Mouse (Mus musculus) limb, embryonic 15.5 days (tissue): ENCODE results near the gene Arhgef19. TPM values are rescaled to one million over a fixed set of nuclear protein-coding genes. Genes with fewer than 3 reads are reported as not detected.

Source experiments
- ATAC-seq: fragments of 200-750 bp; cut with Nextera tagmentation; 2 replicates; pipeline ENCODE4 v1.8.0; 2017; ENCODE audit warnings: low read depth, moderate TSS enrichment; ENCODE audit not compliant: insufficient number of reproducible peaks, low FRiP score, low TSS enrichment
- H3K27ac ChIP-seq: fragments of 300-500 bp; sonication (generic); 2 replicates; pipeline ENCODE4 v1.5.1; 2015; ENCODE audit warnings: moderate library complexity, mild to moderate bottlenecking, inconsistent platforms
- H3K27me3 ChIP-seq: fragments of 300-500 bp; sonication (generic); 2 replicates; pipeline ENCODE4 v1.6.1; 2015; ENCODE audit warnings: inconsistent platforms
- H3K36me3 ChIP-seq: fragments of 300-500 bp; sonication (generic); 2 replicates; pipeline ENCODE4 v1.6.1; 2015; ENCODE audit warnings: inconsistent platforms
- H3K4me1 ChIP-seq: fragments of 300-500 bp; sonication (generic); 2 replicates; pipeline ENCODE4 v1.6.1; 2015; ENCODE audit warnings: inconsistent platforms
- H3K4me2 ChIP-seq: fragments of 300-500 bp; sonication (generic); 2 replicates; pipeline ENCODE4 v1.6.1; 2015; ENCODE audit warnings: mild to moderate bottlenecking, inconsistent platforms
- H3K4me3 ChIP-seq: fragments of 300-500 bp; sonication (generic); 2 replicates; pipeline ENCODE4 v1.5.1; 2015; ENCODE audit warnings: mild to moderate bottlenecking, inconsistent platforms
- H3K9ac ChIP-seq: fragments of 300-500 bp; sonication (generic); 2 replicates; pipeline ENCODE4 v1.6.1; 2015; ENCODE audit warnings: inconsistent platforms
- H3K9me3 ChIP-seq: fragments of 300-500 bp; sonication (generic); 2 replicates; pipeline ENCODE4 v1.6.1; 2016; ENCODE audit warnings: inconsistent platforms
- WGBS: fragments of 180-500 bp; shearing (Covaris S2); methylation state at CpG from one replicate; pipeline ENCODE4 v1.1.7; 2015; 5-methylcytosine and 5-hydroxymethylcytosine counted together
- polyA plus RNA-seq: library from polyadenylated mRNA; unstranded; fragments of >200 nt; fragmentation: Nextera tagmentation; extraction: Ambion mirVana; gene quantifications from 2 replicates; pipeline ENCODE4 v1.2.1, GENCODE M21; 2015

The Arhgef19 gene
- polyA plus RNA-seq, 1 experiment from 2014 or later, result 19.7 TPM

- Histone ChIP-seq H3K9me3 (no peaks in the 10 kb centered on the region), H3K4me1 (peaks cover 18% of the 10 kb centered on the region), H3K9ac (no peak overlapping the region), H3K27ac (peak overlapping the region; percentile 71), H3K36me3 (no peaks in the 10 kb centered on the region), H3K4me2 (peak overlapping the region; percentile 91), H3K27me3 (no peaks in the 10 kb centered on the region), H3K4me3 (peak overlapping the region; percentile 59)
- ATAC-seq, result no peak
- WGBS, result 39% methylated on average over 2 of the region's 2 CpGs
These were observed 26.0 kb upstream of the Arhgef19 start for GRCm38 (mm10) chr4:141213342-141213741.

- peak within 1 kb of the TSS; percentile 61 for H3K9ac ChIP-seq
- H3K4me2 ChIP-seq, result peak within 1 kb of the TSS; percentile 91
- H3K4me1 ChIP-seq, result peaks cover 18% of the 10 kb centered on the region
- H3K36me3 ChIP-seq, result 0 out of 2 replicates have a peak, but pooled peaks cover 3% of the 10 kb centered on the region
- ATAC-seq, result peak; percentile 62
- peak within 1 kb of the TSS; percentile 71 for H3K27ac ChIP-seq
- peak within 1 kb of the TSS; percentile 59 for H3K4me3 ChIP-seq
- no peaks in the 10 kb centered on the region for H3K9me3 ChIP-seq
- H3K27me3 ChIP-seq, result no peaks in the 10 kb centered on the region
- under 1% methylated on average over 24 of the region's 24 CpGs for WGBS
These were observed 25.4 kb upstream of the Arhgef19 start, which contains the start of gene Rsg1 for GRCm38 (mm10) chr4:141213770-141214336. Gene Rsg1, plus strand, starts transcription at chr4:141213956.

GRCm38 (mm10) chr4:141214337-141214851, 24.9 kb upstream of the Arhgef19 start:
- H3K27ac ChIP-seq, result no peak overlapping the region; the same call in none of the 2 replicates
- ATAC-seq, result peak; percentile 16; the same call in 1 of the 2 replicates
- no peaks in the 10 kb centered on the region for H3K9me3 ChIP-seq
- H3K36me3 ChIP-seq, result 0 out of 2 replicates have a peak, but pooled peaks cover 3% of the 10 kb centered on the region
- no peaks in the 10 kb centered on the region for H3K27me3 ChIP-seq
- H3K4me2 ChIP-seq, result peak overlapping the region; percentile 91
- H3K4me3 ChIP-seq, result peak overlapping the region; percentile 59
- H3K4me1 ChIP-seq, result peaks cover 18% of the 10 kb centered on the region
- 1% methylated on average over 16 of the region's 16 CpGs for WGBS
- peak overlapping the region; percentile 61 for H3K9ac ChIP-seq

GRCm38 (mm10) chr4:141219583-141220213, 19.6 kb upstream of the Arhgef19 start:
- Histone ChIP-seq H3K4me3 (no peak overlapping the region), H3K27me3 (no peaks in the 10 kb centered on the region), H3K36me3 (peaks cover 12% of the 10 kb centered on the region; the same call in 1 of the 2 replicates), H3K27ac (no peak overlapping the region), H3K4me1 (no peaks in the 10 kb centered on the region; the same call in 1 of the 2 replicates), H3K9ac (no peak overlapping the region), H3K4me2 (no peak overlapping the region), H3K9me3 (no peaks in the 10 kb centered on the region)
- WGBS, result 87% methylated on average over 20 of the region's 20 CpGs
- no peak for ATAC-seq

- H3K36me3 ChIP-seq, result peaks cover 12% of the 10 kb centered on the region; the same call in 1 of the 2 replicates
- H3K9ac ChIP-seq, result no peak overlapping the region
- H3K4me3 ChIP-seq, result no peak overlapping the region
- no peak overlapping the region for H3K4me2 ChIP-seq
- no peaks in the 10 kb centered on the region for H3K4me1 ChIP-seq
- no peak for ATAC-seq
- H3K27me3 ChIP-seq, result no peaks in the 10 kb centered on the region
- H3K9me3 ChIP-seq, result no peaks in the 10 kb centered on the region
- H3K27ac ChIP-seq, result no peak overlapping the region
- WGBS, result 73% methylated on average over 2 of the region's 2 CpGs
These were observed 17.5 kb upstream of the Arhgef19 start for GRCm38 (mm10) chr4:141221848-141222247.

- Histone ChIP-seq H3K4me1 (no peaks in the 10 kb centered on the region), H3K36me3 (peaks cover 12% of the 10 kb centered on the region; the same call in 1 of the 2 replicates), H3K27ac (no peak overlapping the region), H3K4me3 (no peak overlapping the region), H3K9me3 (no peaks in the 10 kb centered on the region), H3K4me2 (no peak overlapping the region), H3K9ac (no peak overlapping the region), H3K27me3 (no peaks in the 10 kb centered on the region)
- 87% methylated on average over 5 of the region's 5 CpGs for WGBS
- ATAC-seq, result no peak
These were observed 16.5 kb upstream of the Arhgef19 start for GRCm38 (mm10) chr4:141222752-141223151.

- Histone ChIP-seq H3K36me3 (no peaks in the 10 kb centered on the region), H3K9me3 (no peaks in the 10 kb centered on the region), H3K27ac (no peak overlapping the region), H3K9ac (no peak overlapping the region), H3K4me1 (no peaks in the 10 kb centered on the region), H3K4me3 (no peak overlapping the region), H3K27me3 (no peaks in the 10 kb centered on the region), H3K4me2 (no peak overlapping the region)
- no peak for ATAC-seq
- WGBS, result 67% methylated on average over 7 of the region's 7 CpGs
These were observed 10.6 kb upstream of the Arhgef19 start for GRCm38 (mm10) chr4:141228687-141229086.

GRCm38 (mm10) chr4:141233196-141233595, 6.1 kb upstream of the Arhgef19 start:
- no peaks in the 10 kb centered on the region for H3K36me3 ChIP-seq
- H3K9ac ChIP-seq, result no peak overlapping the region
- 86% methylated on average over 4 of the region's 4 CpGs for WGBS
- H3K27me3 ChIP-seq, result peaks cover 17% of the 10 kb centered on the region; the same call in 1 of the 2 replicates
- no peaks in the 10 kb centered on the region for H3K4me1 ChIP-seq
- no peak for ATAC-seq
- H3K4me2 ChIP-seq, result no peak overlapping the region
- no peaks in the 10 kb centered on the region for H3K9me3 ChIP-seq
- no peak overlapping the region for H3K4me3 ChIP-seq
- no peak overlapping the region for H3K27ac ChIP-seq

GRCm38 (mm10) chr4:141235537-141236111, 3.7 kb upstream of the Arhgef19 start:
- whole genome bisulfite sequencing, result 56% methylated on average over 6 of the region's 6 CpGs
- Histone ChIP-seq H3K9me3 (no peaks in the 10 kb centered on the region), H3K9ac (no peak overlapping the region), H3K4me2 (no peak overlapping the region), H3K4me3 (no peak overlapping the region), H3K27ac (no peak overlapping the region), H3K36me3 (no peaks in the 10 kb centered on the region), H3K4me1 (peaks cover 23% of the 10 kb centered on the region), H3K27me3 (peaks cover 36% of the 10 kb centered on the region)
- no peak for ATAC-seq

GRCm38 (mm10) chr4:141236856-141237255, 2.4 kb upstream of the Arhgef19 start:
- no peaks in the 10 kb centered on the region for H3K9me3 ChIP-seq
- H3K9ac ChIP-seq, result no peak overlapping the region
- peaks cover 47% of the 10 kb centered on the region for H3K27me3 ChIP-seq
- ATAC-seq, result no peak
- 64% methylated on average over 3 of the region's 3 CpGs for WGBS
- H3K4me1 ChIP-seq, result peaks cover 35% of the 10 kb centered on the region
- H3K4me3 ChIP-seq, result no peak overlapping the region
- no peak overlapping the region for H3K27ac ChIP-seq
- H3K4me2 ChIP-seq, result no peak overlapping the region
- no peaks in the 10 kb centered on the region for H3K36me3 ChIP-seq

GRCm38 (mm10) chr4:141238492-141239387, 559 bp upstream of the Arhgef19 start:
- H3K9ac ChIP-seq, result peak overlapping the region; percentile 32
- 3% methylated on average over 20 of the region's 20 CpGs for WGBS

More at GRCm38 (mm10) chr4:141238492-141239387, 559 bp upstream of the Arhgef19 start:
- peaks cover 61% of the 10 kb centered on the region for H3K27me3 ChIP-seq
- H3K36me3 ChIP-seq, result no peaks in the 10 kb centered on the region
- H3K4me1 ChIP-seq, result peaks cover 52% of the 10 kb centered on the region
- H3K9me3 ChIP-seq, result no peaks in the 10 kb centered on the region
- H3K4me2 ChIP-seq, result peak overlapping the region; percentile 75
- ATAC-seq, result no peak
- peak overlapping the region; percentile 43 for H3K4me3 ChIP-seq
- 0 out of 2 replicates have a peak overlapping the region, but pooled peaks have one; percentile 5 for H3K27ac ChIP-seq
